Mouse (Mus musculus) liver, adult 2 months (tissue): ENCODE measurements around the gene Rgs9. TPM values are rescaled to one million over a fixed set of nuclear protein-coding genes. Genes with fewer than 3 reads are reported as not detected.
A peak's percentile ranks its signal among the peaks of the same experiment; 100 is the strongest.

Source experiments
- DNase-seq: peaks from one replicate; pipeline ENCODE4 v3.0.0-alpha.2; 2011; ENCODE audit warnings: low read depth, low spot score; ENCODE audit errors: extremely low read depth
- H3K27ac ChIP-seq: fragments of 200-500 bp; replicated peaks from 2 replicates; pipeline ENCODE4 v1.5.1; 2012; ENCODE audit warnings: low read depth, mild to moderate bottlenecking, control low read depth, inconsistent platforms, low read length; ENCODE audit not compliant: insufficient read depth
- H3K27me3 ChIP-seq: fragments of 200-500 bp; 2 replicates; pipeline ENCODE4 v1.6.1; 2012; ENCODE audit warnings: mild to moderate bottlenecking, moderate library complexity, low read length, inconsistent platforms; ENCODE audit not compliant: control insufficient read depth, insufficient read depth
- H3K36me3 ChIP-seq: fragments of 200-500 bp; 2 replicates; pipeline ENCODE4 v1.6.1; 2012; ENCODE audit warnings: low read length, inconsistent platforms; ENCODE audit not compliant: control insufficient read depth, insufficient read depth
- H3K4me1 ChIP-seq: fragments of 200-500 bp; 2 replicates; pipeline ENCODE4 v1.6.1; 2011; ENCODE audit warnings: low read length; ENCODE audit not compliant: control insufficient read depth, insufficient read depth
- H3K4me3 ChIP-seq: fragments of 200-500 bp; 2 replicates; pipeline ENCODE4 v1.5.1; 2011; ENCODE audit warnings: low read depth, mild to moderate bottlenecking, control low read depth, low read length, moderate library complexity; ENCODE audit not compliant: insufficient read depth
- H3K79me2 ChIP-seq: fragments of 200-500 bp; 2 replicates; pipeline ENCODE4 v1.6.1; 2012; ENCODE audit warnings: inconsistent platforms, mild to moderate bottlenecking, low read length, moderate library complexity; ENCODE audit not compliant: control insufficient read depth, insufficient read depth
- H3K9ac ChIP-seq: fragments of 200-500 bp; 2 replicates; pipeline ENCODE4 v1.6.1; 2012; ENCODE audit warnings: low read depth, mild to moderate bottlenecking, control low read depth, inconsistent platforms, low read length
- CTCF ChIP-seq: fragments of 200-500 bp; IDR thresholded peaks from 2 replicates; pipeline ENCODE4 v1.5.1; 2011; ENCODE audit warnings: low read depth, low read length, control low read depth
- POLR2A ChIP-seq: fragments of 200-500 bp; IDR thresholded peaks from 2 replicates; pipeline ENCODE4 v1.6.1; 2011; ENCODE audit warnings: low read length, control low read depth; ENCODE audit not compliant: insufficient read depth; ENCODE audit errors: extremely low read depth
- WGBS: fragments of 180-500 bp; shearing (Covaris S2); methylation state at CpG from one replicate; pipeline ENCODE4 v1.1.7; 2018; 5-methylcytosine and 5-hydroxymethylcytosine counted together
- polyA plus RNA-seq: library from polyadenylated mRNA; depleted of rRNA; stranded (reverse); fragments of >200 nt; gene quantifications from 2 replicates; pipeline ENCODE4 v1.2.3, GENCODE M21; 2012
- total RNA-seq: library from RNA; depleted of rRNA; stranded (reverse); fragments of >200 nt; gene quantifications from 2 replicates; pipeline ENCODE4 v1.2.3, GENCODE M21; 2014

Gene Rgs9
- total and polyA plus RNA-seq, 2 experiments, result 0.09 to 0.37 TPM

GRCm38 (mm10) chr11:109210772-109211171 is 87.2 kb downstream of the Rgs9 start:
- no peaks in the 10 kb centered on the region for H3K36me3 ChIP-seq
- H3K79me2 ChIP-seq, result no peaks in the 10 kb centered on the region
- H3K4me3 ChIP-seq, result no peak overlapping the region
- H3K27ac ChIP-seq, result no peak overlapping the region
- H3K4me1 ChIP-seq, result no peaks in the 10 kb centered on the region
- DNase-seq, result no peak
- no peak overlapping the region for H3K9ac ChIP-seq
- 75% methylated on average over 11 of the region's 11 CpGs for WGBS
- 0 out of 2 replicates have a peak, but pooled peaks cover 2% of the 10 kb centered on the region for H3K27me3 ChIP-seq
- TF ChIP-seq CTCF (no peak), POLR2A (no peak)

DNA sequence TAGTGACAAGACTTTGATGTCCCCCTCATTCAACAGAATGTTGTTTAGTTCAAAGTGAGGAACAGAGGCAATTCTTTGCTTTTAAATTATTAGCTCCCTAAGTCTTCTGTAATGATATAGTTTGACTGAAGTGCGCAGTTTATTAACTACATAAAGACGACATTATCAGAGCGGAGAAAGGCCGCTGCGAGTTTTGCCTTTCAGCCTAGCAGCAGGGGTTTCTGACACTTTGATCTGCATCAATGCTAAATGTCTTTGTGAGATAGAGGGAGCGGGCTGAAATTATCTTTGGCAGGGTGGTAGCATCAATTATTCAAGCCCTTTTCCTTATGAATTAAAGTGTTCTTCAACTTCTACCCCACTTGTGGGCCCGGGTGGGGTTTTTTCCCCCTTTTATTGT is 87.6 kb downstream of the Rgs9 start:
- Histone ChIP-seq H3K27ac (no peak overlapping the region), H3K27me3 (0 out of 2 replicates have a peak, but pooled peaks cover 2% of the 10 kb centered on the region), H3K36me3 (no peaks in the 10 kb centered on the region), H3K79me2 (no peaks in the 10 kb centered on the region), H3K9ac (no peak overlapping the region), H3K4me3 (no peak overlapping the region), H3K4me1 (no peaks in the 10 kb centered on the region)
- WGBS, result 83% methylated on average over 7 of the region's 7 CpGs
- no peak for TF ChIP-seq CTCF
- TF ChIP-seq POLR2A, result no peak
- DNase-seq, result no peak

GRCm38 (mm10) chr11:109206732-109207131 is 91.2 kb downstream of the Rgs9 start:
- H3K4me1 ChIP-seq, result no peaks in the 10 kb centered on the region
- H3K4me3 ChIP-seq, result no peak overlapping the region
- WGBS, result 37% methylated on average over 13 of the region's 13 CpGs
- no peak for DNase-seq
- TF ChIP-seq POLR2A (no peak), CTCF (no peak)
- H3K27me3 ChIP-seq, result 0 out of 2 replicates have a peak, but pooled peaks cover 2% of the 10 kb centered on the region
- no peak overlapping the region for H3K9ac ChIP-seq
- H3K36me3 ChIP-seq, result no peaks in the 10 kb centered on the region
- H3K79me2 ChIP-seq, result no peaks in the 10 kb centered on the region
- H3K27ac ChIP-seq, result no peak overlapping the region

DNA sequence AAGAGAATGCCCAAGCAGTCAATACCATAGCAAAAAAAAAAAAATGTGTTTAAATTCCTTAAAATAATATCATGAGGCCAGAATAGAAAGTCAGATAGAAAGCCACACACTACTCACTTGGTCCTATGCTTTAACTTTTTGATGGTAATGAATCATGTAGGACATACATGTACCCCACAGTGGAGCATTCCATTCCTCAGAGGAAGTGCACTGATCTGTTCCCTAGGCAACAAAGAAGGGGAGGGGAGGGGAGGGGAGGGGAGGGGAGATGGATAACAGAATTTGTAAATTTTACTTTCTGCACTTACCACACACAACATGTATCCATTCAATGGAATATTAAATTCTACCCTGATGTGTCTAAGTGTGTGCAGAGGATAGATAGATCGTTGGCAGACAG is 91.9 kb downstream of the Rgs9 start:
- Histone ChIP-seq H3K36me3 (no peaks in the 10 kb centered on the region), H3K4me3 (no peak overlapping the region), H3K4me1 (no peaks in the 10 kb centered on the region), H3K9ac (no peak overlapping the region), H3K27me3 (0 out of 2 replicates have a peak, but pooled peaks cover 2% of the 10 kb centered on the region), H3K27ac (no peak overlapping the region), H3K79me2 (no peaks in the 10 kb centered on the region)
- DNase-seq, result no peak
- TF ChIP-seq POLR2A (no peak), CTCF (no peak)
- WGBS, result 84% methylated on average over 1 of the region's 1 CpGs

GRCm38 (mm10) chr11:109199612-109200293 is 98.2 kb downstream of the Rgs9 start:
- 55% methylated on average over 8 of the region's 8 CpGs for WGBS
- DNase-seq, result no peak
- Histone ChIP-seq H3K4me1 (no peaks in the 10 kb centered on the region), H3K79me2 (no peaks in the 10 kb centered on the region), H3K27ac (no peak overlapping the region), H3K36me3 (no peaks in the 10 kb centered on the region), H3K9ac (no peak overlapping the region), H3K4me3 (no peak overlapping the region), H3K27me3 (no peaks in the 10 kb centered on the region)
- TF ChIP-seq CTCF, result no peak
- TF ChIP-seq POLR2A, result no peak

DNA sequence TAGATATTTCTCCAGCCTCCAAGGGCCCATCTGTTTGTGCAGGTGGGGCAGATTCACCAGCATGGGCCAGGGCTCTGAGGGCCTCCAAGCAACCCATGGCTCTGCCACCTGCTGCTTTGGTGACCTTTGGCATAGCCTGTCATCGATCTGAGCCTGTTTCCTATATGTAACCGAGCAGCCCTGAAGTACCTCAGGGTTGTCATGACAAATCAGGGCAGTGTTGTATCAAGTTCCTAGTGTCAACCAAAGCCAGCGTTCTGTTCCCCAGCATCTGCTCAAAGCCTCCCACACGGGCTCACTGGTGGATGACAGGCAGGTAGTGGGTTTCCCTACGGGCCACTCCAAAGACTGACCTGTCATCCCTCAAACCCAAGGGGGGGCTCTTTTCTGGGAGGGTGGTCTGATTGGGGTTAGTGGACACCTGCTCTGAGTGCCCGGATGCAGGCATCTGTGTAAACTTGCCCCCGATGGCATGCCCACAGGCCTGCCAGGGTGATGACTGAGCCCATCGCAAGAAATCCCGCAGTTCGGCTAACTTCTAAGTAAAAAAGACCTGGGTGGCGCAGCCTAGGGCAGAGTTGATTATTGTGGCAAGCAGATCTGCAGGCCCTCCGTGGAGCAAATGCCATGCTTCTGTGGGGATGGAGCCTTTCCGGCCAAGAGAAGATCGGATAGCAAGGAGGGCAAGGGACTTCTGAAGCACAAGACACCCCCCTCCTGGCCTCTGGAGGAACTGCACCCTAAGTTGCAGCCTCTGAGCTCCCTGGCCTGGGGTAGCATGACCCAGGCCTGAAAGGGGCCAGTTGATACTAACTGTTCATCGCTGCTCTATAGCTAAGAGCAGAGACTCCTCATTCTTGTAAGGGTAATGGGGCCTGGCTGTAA is 105.0 kb downstream of the Rgs9 start:
- H3K4me3 ChIP-seq, result no peak overlapping the region
- H3K27me3 ChIP-seq, result no peaks in the 10 kb centered on the region
- H3K36me3 ChIP-seq, result no peaks in the 10 kb centered on the region
- DNase-seq, result peak; percentile 30
- 46% methylated on average over 15 of the region's 15 CpGs for WGBS
- H3K9ac ChIP-seq, result no peak overlapping the region
- H3K4me1 ChIP-seq, result no peaks in the 10 kb centered on the region
- no peaks in the 10 kb centered on the region for H3K79me2 ChIP-seq
- no peak overlapping the region for H3K27ac ChIP-seq
- TF ChIP-seq CTCF (peak; percentile 90), POLR2A (no peak)
